Mouse (Mus musculus): ENCODE measurements at regions not wholly inside any gene's neighbourhood (a gene's known extent, or its start where the extent isn't known, plus 50 kb on each side); places are given as distances from the start of the nearest gene placed in this dataset.
A peak's percentile ranks its signal among the peaks of the same experiment; 100 is the strongest.
"Not testable (repeated sequence)": the region's sequence is repeated elsewhere in the genome, so short reads cannot be mapped to it uniquely, and the experiment has no call there.

DNA sequence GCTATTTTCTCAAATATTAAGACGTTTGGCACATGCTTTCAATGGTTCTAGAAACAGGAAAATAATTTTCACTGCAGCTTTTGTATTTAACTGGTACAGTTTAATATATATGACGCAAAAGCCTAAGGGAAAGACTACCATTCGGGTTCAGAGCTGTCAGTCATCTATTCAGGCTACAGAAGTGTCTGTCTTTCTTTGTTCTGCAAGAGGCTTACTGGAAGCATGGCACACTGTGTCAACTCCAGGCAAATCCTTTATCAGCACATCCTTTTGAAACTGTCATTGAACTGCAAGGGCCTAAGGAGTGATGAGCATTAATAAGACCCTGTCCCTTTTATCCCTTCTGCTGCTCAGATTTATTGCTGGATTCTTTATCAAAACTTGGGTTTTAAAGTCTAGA, 303.8 kb upstream of the Gm5152 start:
- H3K27ac ChIP-seq (replicated peaks); H3K36me3 ChIP-seq; H3K4me1 ChIP-seq (replicated peaks); ATAC-seq (ENCODE audit: low read depth); H3K4me3 ChIP-seq; H3K9ac ChIP-seq; H3K4me2 ChIP-seq; H3K9me3 ChIP-seq; H3K27me3 ChIP-seq: not testable (repeated sequence)
- WGBS, result 64% methylated on average over 3 of the region's 3 CpGs

DNA sequence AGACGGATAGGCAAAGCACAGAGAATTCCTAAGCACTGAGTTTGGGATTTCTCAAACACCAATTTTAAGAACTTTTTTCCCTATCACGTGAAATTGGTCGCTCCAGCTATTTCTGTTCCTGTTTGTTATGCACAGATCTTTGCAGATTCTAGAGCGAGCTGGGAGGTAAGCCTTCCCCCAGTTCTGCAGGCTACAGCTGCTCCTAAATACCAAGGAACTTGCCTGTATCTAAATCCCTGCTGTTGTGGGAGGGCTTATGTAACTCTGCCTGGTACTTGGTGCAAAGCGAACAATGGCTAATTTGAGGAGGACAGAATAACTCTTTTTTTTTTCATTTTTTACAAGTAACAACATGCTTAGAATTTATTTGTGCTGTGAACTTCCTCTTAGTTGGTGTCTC, 316.0 kb upstream of the Gm5152 start:
- H3K9ac ChIP-seq, result no peak overlapping the region
- H3K4me2 ChIP-seq, result no peak overlapping the region
- H3K4me1 ChIP-seq (replicated peaks), result no peaks in the 10 kb centered on the region
- H3K36me3 ChIP-seq, result no peaks in the 10 kb centered on the region
- 56% methylated on average over 5 of the region's 5 CpGs for WGBS
- no peak overlapping the region for H3K4me3 ChIP-seq
- H3K9me3 ChIP-seq, result no peaks in the 10 kb centered on the region
- ATAC-seq (ENCODE audit: low read depth), result no peak
- no peak overlapping the region for H3K27ac ChIP-seq (replicated peaks)
- H3K27me3 ChIP-seq, result no peaks in the 10 kb centered on the region

DNA sequence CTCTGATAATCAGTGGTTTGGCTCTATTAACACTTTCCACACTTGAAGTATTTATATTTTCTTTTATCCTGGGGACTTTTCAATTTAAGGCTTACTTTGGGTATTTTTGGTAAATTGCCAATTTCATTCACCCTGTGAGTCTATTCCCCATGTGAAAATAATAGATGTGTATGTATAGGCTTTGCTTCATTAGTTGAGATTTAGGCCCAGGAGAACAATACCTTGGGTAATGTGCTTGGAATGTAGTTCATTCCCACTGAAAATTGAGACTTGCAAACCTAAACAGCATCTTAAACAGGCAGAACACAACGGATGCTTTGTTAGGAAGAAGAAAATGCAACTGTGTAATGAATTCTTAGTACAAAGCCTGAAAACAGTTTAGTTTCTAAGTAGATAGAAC, 346.1 kb upstream of the Gm5152 start:
- Histone ChIP-seq H3K9me3 (no peaks in the 10 kb centered on the region), H3K36me3 (no peaks in the 10 kb centered on the region), H3K27ac (replicated peaks) (no peak overlapping the region), H3K27me3 (no peaks in the 10 kb centered on the region), H3K4me1 (replicated peaks) (no peaks in the 10 kb centered on the region; the same call in 1 of the 2 replicates), H3K9ac (no peak overlapping the region), H3K4me2 (no peak overlapping the region), H3K4me3 (no peak overlapping the region)
- peak; percentile 63; the same call in 1 of the 2 replicates for ATAC-seq (ENCODE audit: low read depth)
- 44% methylated on average over 1 of the region's 1 CpGs for WGBS

DNA sequence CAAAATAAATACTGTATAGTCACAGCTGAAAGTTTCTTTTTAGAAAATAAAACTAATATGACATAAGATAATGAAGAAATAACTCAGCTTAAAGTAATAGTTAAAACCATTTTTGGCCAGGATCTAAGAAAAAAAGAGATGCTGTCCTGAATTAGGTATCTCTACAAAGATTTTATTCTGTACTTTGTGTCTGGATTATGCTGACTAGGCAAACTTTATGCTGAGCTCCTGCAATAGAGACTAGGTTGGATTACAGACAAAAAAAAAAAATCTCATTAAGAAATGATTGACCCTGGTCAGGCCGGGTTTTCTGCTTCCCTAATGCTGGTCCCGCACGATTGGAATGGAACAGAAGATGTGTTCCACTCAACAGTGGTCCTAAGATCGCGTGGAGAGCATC, 346.8 kb upstream of the Gm8871 start:
- H3K4me1 ChIP-seq (replicated peaks), result no peaks in the 10 kb centered on the region
- no peaks in the 10 kb centered on the region for H3K27me3 ChIP-seq
- H3K36me3 ChIP-seq, result no peaks in the 10 kb centered on the region
- ATAC-seq (ENCODE audit: low read depth), result no peak
- H3K9me3 ChIP-seq, result no peaks in the 10 kb centered on the region
- WGBS, result 92% methylated on average over 5 of the region's 5 CpGs
- H3K9ac ChIP-seq, result no peak overlapping the region
- H3K4me2 ChIP-seq, result no peak overlapping the region
- H3K27ac ChIP-seq (replicated peaks), result no peak overlapping the region
- no peak overlapping the region for H3K4me3 ChIP-seq

DNA sequence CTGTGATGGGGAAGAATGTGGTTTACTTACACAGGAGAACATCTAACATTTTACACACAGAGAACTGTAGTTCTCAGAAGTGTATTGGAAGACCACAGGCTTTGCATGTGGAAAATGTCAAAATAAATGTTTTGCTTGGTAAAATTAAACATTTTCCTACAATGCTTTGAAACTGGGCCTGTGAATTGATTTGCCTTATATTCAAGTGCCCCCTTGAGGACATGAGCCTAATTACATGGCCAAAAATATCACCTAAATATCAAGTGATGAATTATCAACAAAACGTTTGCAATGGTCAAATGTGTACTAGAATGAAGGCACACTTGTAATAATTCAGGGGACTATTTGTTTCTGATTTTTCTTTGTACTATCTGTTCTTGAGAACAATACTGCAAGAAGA, 314.4 kb upstream of the Gm8871 start:
- ATAC-seq (ENCODE audit: low read depth), result no peak
- Histone ChIP-seq H3K36me3 (no peaks in the 10 kb centered on the region), H3K27me3 (no peaks in the 10 kb centered on the region), H3K4me3 (no peak overlapping the region), H3K9me3 (no peaks in the 10 kb centered on the region), H3K4me2 (no peak overlapping the region), H3K9ac (no peak overlapping the region), H3K4me1 (replicated peaks) (no peaks in the 10 kb centered on the region), H3K27ac (replicated peaks) (no peak overlapping the region)
- WGBS, result 40% methylated on average over 1 of the region's 1 CpGs

DNA sequence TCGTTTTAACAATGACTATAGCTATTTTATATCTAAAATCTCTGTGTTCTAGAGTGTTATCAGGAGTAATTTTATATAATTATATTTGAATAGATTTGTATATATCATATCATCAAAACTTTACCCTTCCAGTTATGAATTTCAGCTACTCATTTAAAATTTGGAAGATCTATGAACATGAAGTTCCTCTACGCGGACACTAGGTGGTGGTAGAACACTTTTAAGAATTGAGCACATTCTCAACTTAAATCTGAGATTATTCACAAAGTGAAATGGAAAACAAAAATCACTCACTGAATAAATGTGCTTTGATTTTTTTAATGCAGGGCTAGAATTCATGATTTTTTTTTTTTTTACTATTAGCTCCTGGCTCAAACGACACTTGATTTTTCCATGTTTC, 299.5 kb upstream of the Gm8871 start:
- Histone ChIP-seq H3K4me3 (no peak overlapping the region), H3K4me1 (replicated peaks) (no peaks in the 10 kb centered on the region), H3K27ac (replicated peaks) (no peak overlapping the region), H3K9ac (no peak overlapping the region), H3K9me3 (no peaks in the 10 kb centered on the region; the same call in 1 of the 2 replicates), H3K36me3 (no peaks in the 10 kb centered on the region), H3K27me3 (no peaks in the 10 kb centered on the region), H3K4me2 (no peak overlapping the region)
- ATAC-seq (ENCODE audit: low read depth), result no peak
- WGBS, result 38% methylated on average over 4 of the region's 4 CpGs

DNA sequence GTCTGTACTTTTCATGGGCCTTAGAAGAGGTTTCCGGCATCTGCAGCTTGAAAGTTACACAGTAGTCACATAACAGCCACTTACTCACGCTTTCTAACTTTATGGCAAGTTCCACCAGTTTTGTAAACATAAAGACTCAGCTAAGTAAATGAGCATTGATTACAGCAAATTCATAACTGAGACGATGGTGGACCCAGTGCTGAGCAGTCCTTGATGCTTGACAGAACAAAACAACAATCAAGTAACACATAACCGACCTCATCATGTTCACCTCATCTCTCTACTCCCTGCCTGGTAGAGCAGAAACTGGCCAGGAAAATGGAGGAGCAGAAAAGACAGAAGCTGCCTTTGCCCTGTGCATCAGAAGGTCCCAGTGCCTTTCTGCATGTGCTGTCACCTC, 284.3 kb upstream of the Gm8871 start:
- no peak overlapping the region for H3K27ac ChIP-seq (replicated peaks)
- WGBS, result 83% methylated on average over 4 of the region's 4 CpGs
- no peak for ATAC-seq (ENCODE audit: low read depth)

DNA sequence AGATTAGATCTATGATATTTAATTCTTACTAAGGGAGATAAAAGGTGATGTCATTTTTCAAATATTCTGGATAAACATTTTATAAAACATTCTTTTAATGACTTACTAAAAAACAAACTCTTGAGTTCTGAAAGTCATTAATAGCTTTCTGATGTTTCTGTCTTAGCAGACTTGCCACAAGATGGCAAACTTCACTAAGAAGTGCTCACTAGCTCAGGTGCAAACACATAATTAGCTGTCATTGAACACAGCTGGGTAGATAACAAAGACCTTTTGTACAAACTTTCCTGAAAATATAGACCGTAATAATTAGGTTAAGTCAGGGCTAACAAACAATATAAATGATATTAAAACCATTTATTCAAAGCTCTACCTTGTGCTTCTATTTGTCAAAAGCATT, 273.4 kb upstream of the Gm8871 start:
- no peaks in the 10 kb centered on the region for H3K36me3 ChIP-seq
- 51% methylated on average over 1 of the region's 1 CpGs for WGBS
- no peak overlapping the region for H3K4me3 ChIP-seq
- ATAC-seq (ENCODE audit: low read depth), result no peak
- no peak overlapping the region for H3K4me2 ChIP-seq
- H3K27me3 ChIP-seq, result no peaks in the 10 kb centered on the region
- no peak overlapping the region for H3K27ac ChIP-seq (replicated peaks)
- no peaks in the 10 kb centered on the region for H3K4me1 ChIP-seq (replicated peaks)
- no peaks in the 10 kb centered on the region for H3K9me3 ChIP-seq
- no peak overlapping the region for H3K9ac ChIP-seq

More for the DNA sequence above, 284.3 kb upstream of the Gm8871 start:
- Histone ChIP-seq H3K27me3 (no peaks in the 10 kb centered on the region), H3K9ac (no peak overlapping the region), H3K4me3 (no peak overlapping the region), H3K9me3 (no peaks in the 10 kb centered on the region), H3K36me3 (no peaks in the 10 kb centered on the region), H3K4me1 (replicated peaks) (no peaks in the 10 kb centered on the region), H3K4me2 (no peak overlapping the region)

DNA sequence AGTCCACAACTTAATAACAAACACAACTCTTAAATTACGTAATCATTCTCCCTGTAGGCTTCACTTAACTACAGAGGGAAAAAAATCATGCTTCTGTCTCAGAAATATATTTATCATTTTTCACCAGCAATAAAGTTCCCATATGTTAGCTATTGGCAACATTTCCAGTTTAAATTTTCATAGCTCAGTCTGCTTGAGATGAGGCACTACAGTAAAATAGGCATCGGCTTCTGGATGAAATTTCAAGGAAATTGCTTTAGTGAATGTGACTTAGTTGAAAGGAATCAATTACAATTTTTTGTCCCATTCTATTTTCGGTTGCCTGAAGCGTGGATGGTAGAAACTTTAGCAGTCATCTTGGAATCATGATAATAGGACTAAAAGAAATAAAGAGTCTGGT, 262.1 kb upstream of the Gm8871 start:
- no peaks in the 10 kb centered on the region for H3K4me1 ChIP-seq (replicated peaks)
- no peak overlapping the region for H3K27ac ChIP-seq (replicated peaks)
- H3K4me3 ChIP-seq, result no peak overlapping the region
- no peak for ATAC-seq (ENCODE audit: low read depth)
- no peaks in the 10 kb centered on the region for H3K9me3 ChIP-seq
- H3K4me2 ChIP-seq, result no peak overlapping the region
- no peaks in the 10 kb centered on the region for H3K27me3 ChIP-seq
- 81% methylated on average over 4 of the region's 4 CpGs for WGBS
- H3K36me3 ChIP-seq, result no peaks in the 10 kb centered on the region
- H3K9ac ChIP-seq, result no peak overlapping the region

DNA sequence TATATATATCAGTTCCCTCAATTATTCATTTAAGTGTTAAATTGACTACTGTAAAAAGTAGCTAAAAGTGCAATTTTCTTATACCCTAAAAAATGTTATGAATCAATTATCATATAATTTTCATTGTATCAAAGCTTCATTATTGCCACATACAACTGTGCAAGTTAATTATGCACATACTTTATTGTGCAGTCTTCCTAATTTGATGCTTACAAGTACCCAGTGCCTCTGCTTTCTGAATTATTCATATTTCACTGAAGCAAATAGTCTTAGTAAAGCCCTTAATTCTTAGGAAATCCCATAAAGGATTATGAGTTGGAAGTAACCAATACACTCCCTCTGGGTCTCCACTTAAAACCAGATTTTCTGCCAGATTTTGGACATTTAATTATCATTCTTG, 220.5 kb upstream of the Gm8871 start:
- no peak overlapping the region for H3K4me2 ChIP-seq
- H3K9ac ChIP-seq, result no peak overlapping the region
- H3K9me3 ChIP-seq, result no peaks in the 10 kb centered on the region
- H3K27ac ChIP-seq (replicated peaks), result no peak overlapping the region
- no peak for ATAC-seq (ENCODE audit: low read depth)
- H3K36me3 ChIP-seq, result no peaks in the 10 kb centered on the region
- H3K4me3 ChIP-seq, result no peak overlapping the region
- no peaks in the 10 kb centered on the region for H3K4me1 ChIP-seq (replicated peaks)
- H3K27me3 ChIP-seq, result no peaks in the 10 kb centered on the region

DNA sequence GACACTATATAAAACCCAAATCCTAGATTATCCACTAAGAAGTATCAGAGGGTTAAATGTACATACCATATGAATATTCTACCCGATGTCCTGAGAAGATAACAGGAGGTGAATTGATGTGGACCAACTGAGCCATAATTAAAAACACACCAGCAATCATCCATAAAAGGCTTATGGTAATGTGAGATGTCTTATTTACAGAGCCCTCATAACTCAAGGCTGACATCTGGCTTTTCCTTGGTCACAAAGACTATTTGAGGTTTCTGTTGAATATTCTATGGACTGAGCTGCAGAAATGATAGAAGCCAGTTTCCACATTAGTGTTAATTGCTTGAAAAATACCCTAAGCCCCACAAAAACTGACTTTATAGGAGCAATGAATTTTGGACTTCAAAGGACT, 198.1 kb upstream of the Gm8871 start:
- no peak overlapping the region for H3K4me2 ChIP-seq
- H3K27me3 ChIP-seq, result no peaks in the 10 kb centered on the region
- H3K36me3 ChIP-seq, result no peaks in the 10 kb centered on the region
- H3K9me3 ChIP-seq, result no peaks in the 10 kb centered on the region
- no peak overlapping the region for H3K9ac ChIP-seq
- no peak overlapping the region for H3K4me3 ChIP-seq
- WGBS, result 50% methylated on average over 1 of the region's 1 CpGs
- ATAC-seq (ENCODE audit: low read depth), result no peak
- H3K4me1 ChIP-seq (replicated peaks), result no peaks in the 10 kb centered on the region
- H3K27ac ChIP-seq (replicated peaks), result no peak overlapping the region

DNA sequence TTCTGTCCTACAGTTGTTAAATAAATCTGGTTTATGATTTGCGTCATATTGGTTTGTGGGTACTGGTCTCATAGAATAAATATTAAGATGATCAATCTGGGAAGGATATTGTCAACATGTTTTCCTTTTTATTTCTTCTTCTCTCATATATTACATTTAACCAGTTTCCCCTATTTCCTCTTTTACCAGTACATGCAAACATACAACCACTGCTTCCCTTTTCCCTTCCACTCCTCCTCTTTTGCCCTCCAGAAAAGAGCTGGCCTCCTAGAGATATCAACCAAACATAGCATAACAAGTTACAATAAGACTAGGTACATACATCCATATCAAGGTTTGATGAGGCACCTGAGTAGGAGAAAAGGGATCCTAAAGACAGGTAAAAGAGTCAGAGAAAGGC, 180.1 kb upstream of the Gm8871 start:
- WGBS, result 95% methylated on average over 1 of the region's 1 CpGs
- no peak for ATAC-seq (ENCODE audit: low read depth)

More for the DNA sequence above, 180.1 kb upstream of the Gm8871 start:
- Histone ChIP-seq H3K27ac (replicated peaks) (no peak overlapping the region), H3K4me2 (no peak overlapping the region), H3K9me3 (no peaks in the 10 kb centered on the region), H3K4me1 (replicated peaks) (no peaks in the 10 kb centered on the region), H3K27me3 (no peaks in the 10 kb centered on the region), H3K4me3 (no peak overlapping the region), H3K36me3 (no peaks in the 10 kb centered on the region), H3K9ac (no peak overlapping the region)
